Mouse (Mus musculus): ENCODE measurements around the gene Ccno. TPM values are rescaled to one million over a fixed set of nuclear protein-coding genes. Genes with fewer than 3 reads are reported as not detected.
"Not testable (repeated sequence)": the region's sequence is repeated elsewhere in the genome, so short reads cannot be mapped to it uniquely, and the experiment has no call there.

Ccno gene
- polyA plus RNA-seq, 1 experiment from 2014 or later: 2.2 TPM

DNA sequence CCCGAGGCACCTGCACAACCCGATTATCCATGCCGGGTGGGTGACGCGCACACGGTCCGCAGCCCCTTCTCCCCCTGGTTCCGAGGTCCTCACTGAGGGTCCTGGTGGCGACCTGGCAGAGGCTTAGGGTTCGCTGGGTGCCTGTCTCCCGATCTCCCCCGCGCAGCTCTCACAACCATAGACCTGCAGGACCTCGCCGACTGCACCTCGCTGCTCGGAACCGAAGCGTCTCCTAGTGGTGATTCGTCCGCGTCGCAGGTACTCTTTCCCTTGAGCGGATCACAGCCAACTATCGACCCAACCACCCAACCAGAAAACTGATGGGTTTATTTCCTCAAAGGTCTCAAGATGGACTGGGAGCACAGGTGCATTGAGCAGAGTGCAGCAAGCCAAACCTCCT, 6.6 kb downstream of the Ccno start:
- no peaks in the 10 kb centered on the region for H3K9me3 ChIP-seq (replicated peaks; ENCODE audit: control insufficient read depth, low read length)
- DNase-seq (ENCODE audit: low spot score): peak; percentile 74
- no peaks in the 10 kb centered on the region for H3K36me3 ChIP-seq (ENCODE audit: control insufficient read depth, insufficient read depth, low read length)
- peak overlapping the region; percentile 43 for H3K4me3 ChIP-seq (ENCODE audit: low read depth, low read length)
- H3K4me2 ChIP-seq (ENCODE audit: low read length): peak overlapping the region; percentile 89
- peaks cover 10% of the 10 kb centered on the region for H3K4me1 ChIP-seq (ENCODE audit: control insufficient read depth, insufficient read depth, low read length)
- peaks cover 89% of the 10 kb centered on the region for H3K27me3 ChIP-seq (replicated peaks; ENCODE audit: control insufficient read depth, insufficient read depth, low read length)
- H3K27ac ChIP-seq (ENCODE audit: low read depth, low read length): no peak overlapping the region
- peak; percentile 59 for ATAC-seq
- under 1% methylated on average over 25 of the region's 25 CpGs for WGBS
- H3K9ac ChIP-seq (ENCODE audit: low read length): peak overlapping the region; percentile 54

DNA sequence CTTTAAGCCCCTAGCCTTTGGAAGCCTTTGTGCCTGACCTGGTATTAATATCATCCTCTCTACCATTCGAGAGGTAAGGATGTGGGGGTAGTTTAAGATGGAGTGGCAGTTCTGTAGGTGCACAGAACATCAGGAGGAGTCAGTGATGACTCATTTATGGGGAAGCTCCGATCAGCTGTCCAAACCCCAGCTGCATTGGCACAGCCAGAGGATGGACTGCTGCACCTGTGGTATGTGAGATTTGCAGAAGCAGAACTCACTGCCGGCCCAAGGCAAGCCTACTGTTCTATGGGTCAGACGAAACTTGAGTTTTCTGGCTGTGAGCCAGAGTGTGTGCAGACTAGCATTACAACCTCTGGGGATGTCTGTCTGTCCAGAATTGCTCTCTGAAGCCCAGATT, 8.8 kb downstream of the Ccno start:
- whole genome bisulfite sequencing: 50% methylated on average over 4 of the region's 4 CpGs
- no peak for ATAC-seq
- H3K27me3 ChIP-seq (replicated peaks; ENCODE audit: control insufficient read depth, insufficient read depth, low read length): peaks cover 77% of the 10 kb centered on the region
- H3K4me2 ChIP-seq (ENCODE audit: low read length): no peak overlapping the region
- no peak overlapping the region for H3K4me3 ChIP-seq (ENCODE audit: low read depth, low read length)
- no peak for DNase-seq (ENCODE audit: low spot score)
- H3K9me3 ChIP-seq (replicated peaks; ENCODE audit: control insufficient read depth, low read length): no peaks in the 10 kb centered on the region
- H3K9ac ChIP-seq (ENCODE audit: low read length): no peak overlapping the region
- H3K27ac ChIP-seq (ENCODE audit: low read depth, low read length): no peak overlapping the region
- H3K4me1 ChIP-seq (ENCODE audit: control insufficient read depth, insufficient read depth, low read length): peaks cover 10% of the 10 kb centered on the region
- H3K36me3 ChIP-seq (ENCODE audit: control insufficient read depth, insufficient read depth, low read length): no peaks in the 10 kb centered on the region

DNA sequence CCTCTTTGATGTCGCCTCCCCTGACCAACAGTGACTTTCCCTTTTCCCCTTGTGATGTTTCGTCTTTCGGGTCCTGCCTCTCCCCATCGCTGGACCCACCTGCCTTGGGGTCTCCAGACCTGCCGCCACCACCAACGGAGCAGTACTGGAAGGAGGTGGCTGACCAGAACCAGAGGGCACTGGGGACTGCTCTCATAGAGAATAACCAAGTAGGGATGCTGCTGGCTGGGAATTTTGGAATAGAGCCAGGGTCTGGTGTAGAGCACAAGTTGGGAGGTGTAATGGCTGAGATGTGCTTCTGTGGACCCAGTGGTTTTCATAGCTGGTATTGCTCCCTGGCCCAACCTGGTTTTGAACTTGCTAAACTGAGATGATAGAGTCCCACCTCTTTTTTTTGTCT, 9.8 kb downstream of the Ccno start:
- Histone ChIP-seq H3K9ac (ENCODE audit: low read length) (no peak overlapping the region), H3K4me1 (ENCODE audit: control insufficient read depth, insufficient read depth, low read length) (peaks cover 10% of the 10 kb centered on the region), H3K27ac (ENCODE audit: low read depth, low read length) (no peak overlapping the region), H3K27me3 (replicated peaks; ENCODE audit: control insufficient read depth, insufficient read depth, low read length) (peaks cover 73% of the 10 kb centered on the region), H3K4me2 (ENCODE audit: low read length) (no peak overlapping the region), H3K36me3 (ENCODE audit: control insufficient read depth, insufficient read depth, low read length) (no peaks in the 10 kb centered on the region), H3K9me3 (replicated peaks; ENCODE audit: control insufficient read depth, low read length) (no peaks in the 10 kb centered on the region), H3K4me3 (ENCODE audit: low read depth, low read length) (no peak overlapping the region)
- ATAC-seq (no peak), DNase-seq (ENCODE audit: low spot score) (no peak)
- 61% methylated on average over 6 of the region's 6 CpGs for WGBS

DNA sequence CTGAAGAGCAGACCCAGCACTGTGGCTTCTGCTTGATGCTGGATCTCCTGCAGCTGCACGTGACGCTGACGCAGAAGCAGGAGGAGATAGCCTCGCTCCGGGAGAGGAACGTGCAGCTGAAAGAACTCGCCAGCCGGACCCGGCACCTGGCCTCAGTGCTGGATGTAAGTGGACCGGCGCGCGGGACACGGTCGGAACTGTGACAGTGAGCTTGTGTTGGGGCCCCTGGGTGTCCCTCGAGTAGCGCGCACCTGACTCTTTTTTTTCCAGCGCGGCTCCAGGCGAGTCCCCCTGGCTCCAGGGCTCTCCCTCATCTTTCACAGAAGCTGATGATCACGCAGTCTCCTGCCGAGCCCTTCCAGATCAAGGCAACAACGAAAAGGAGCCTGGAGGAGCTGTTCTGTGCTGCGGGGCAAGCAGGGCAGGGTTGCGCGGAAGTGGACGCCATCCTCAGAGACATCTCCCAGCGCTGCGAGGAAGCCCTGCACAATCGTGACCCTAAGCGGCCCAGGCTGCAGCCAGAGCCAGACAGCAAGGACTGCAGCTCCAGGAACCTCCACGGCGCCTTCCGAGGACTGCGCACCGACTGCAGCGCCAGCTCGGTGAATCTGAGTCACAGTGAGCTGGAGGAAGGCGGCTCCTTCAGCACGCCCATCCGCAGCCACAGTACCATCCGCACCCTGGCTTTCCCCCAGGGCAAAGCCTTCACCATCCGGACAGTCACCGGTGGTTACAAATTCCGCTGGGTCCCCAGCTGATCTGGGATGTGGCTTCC, 11.0 kb downstream of the Ccno start:
- WGBS: under 1% methylated on average over 46 of the region's 46 CpGs
- peaks cover 64% of the 10 kb centered on the region for H3K27me3 ChIP-seq (replicated peaks; ENCODE audit: control insufficient read depth, insufficient read depth, low read length)
- H3K27ac ChIP-seq (ENCODE audit: low read depth, low read length): no peak overlapping the region
- ATAC-seq (peak; percentile 43; the same call in 1 of the 2 replicates), DNase-seq (ENCODE audit: low spot score) (peak; percentile 52)
- H3K4me1 ChIP-seq (ENCODE audit: control insufficient read depth, insufficient read depth, low read length): peaks cover 7% of the 10 kb centered on the region
- H3K4me2 ChIP-seq (ENCODE audit: low read length): peak overlapping the region; percentile 87
- H3K36me3 ChIP-seq (ENCODE audit: control insufficient read depth, insufficient read depth, low read length): no peaks in the 10 kb centered on the region
- H3K9ac ChIP-seq (ENCODE audit: low read length): peak overlapping the region; percentile 64
- H3K9me3 ChIP-seq (replicated peaks; ENCODE audit: control insufficient read depth, low read length): no peaks in the 10 kb centered on the region
- peak overlapping the region; percentile 39 for H3K4me3 ChIP-seq (ENCODE audit: low read depth, low read length)

DNA sequence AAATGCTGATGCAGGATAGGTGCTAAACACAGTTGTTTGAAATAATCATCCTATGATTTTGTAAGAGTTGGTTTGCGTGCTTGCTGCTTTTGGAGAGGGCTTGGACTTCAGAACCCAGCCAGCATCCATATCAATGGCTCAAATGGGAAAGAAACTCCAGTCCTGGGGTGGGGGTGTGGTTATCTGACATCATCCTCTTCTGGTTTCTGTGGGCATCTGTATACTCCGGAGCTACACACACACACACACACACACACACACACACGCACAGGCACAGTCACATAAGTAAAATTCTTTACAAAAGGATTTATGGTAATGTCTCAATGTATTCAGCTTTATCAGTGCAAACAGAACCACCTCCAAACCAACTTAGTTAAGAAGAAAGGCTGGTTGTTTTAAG, 12.5 kb downstream of the Ccno start:
- no peaks in the 10 kb centered on the region for H3K36me3 ChIP-seq (ENCODE audit: control insufficient read depth, insufficient read depth, low read length)
- H3K27me3 ChIP-seq (replicated peaks; ENCODE audit: control insufficient read depth, insufficient read depth, low read length): peaks cover 49% of the 10 kb centered on the region
- no peaks in the 10 kb centered on the region for H3K4me1 ChIP-seq (ENCODE audit: control insufficient read depth, insufficient read depth, low read length)
- no peak overlapping the region for H3K9ac ChIP-seq (ENCODE audit: low read length)
- no peak overlapping the region for H3K4me2 ChIP-seq (ENCODE audit: low read length)
- H3K27ac ChIP-seq (ENCODE audit: low read depth, low read length): no peak overlapping the region
- no peaks in the 10 kb centered on the region for H3K9me3 ChIP-seq (replicated peaks; ENCODE audit: control insufficient read depth, low read length)
- no peak overlapping the region for H3K4me3 ChIP-seq (ENCODE audit: low read depth, low read length)
- DNase-seq (ENCODE audit: low spot score) (no peak), ATAC-seq (no peak)
- 58% methylated on average over 3 of the region's 3 CpGs for WGBS

DNA sequence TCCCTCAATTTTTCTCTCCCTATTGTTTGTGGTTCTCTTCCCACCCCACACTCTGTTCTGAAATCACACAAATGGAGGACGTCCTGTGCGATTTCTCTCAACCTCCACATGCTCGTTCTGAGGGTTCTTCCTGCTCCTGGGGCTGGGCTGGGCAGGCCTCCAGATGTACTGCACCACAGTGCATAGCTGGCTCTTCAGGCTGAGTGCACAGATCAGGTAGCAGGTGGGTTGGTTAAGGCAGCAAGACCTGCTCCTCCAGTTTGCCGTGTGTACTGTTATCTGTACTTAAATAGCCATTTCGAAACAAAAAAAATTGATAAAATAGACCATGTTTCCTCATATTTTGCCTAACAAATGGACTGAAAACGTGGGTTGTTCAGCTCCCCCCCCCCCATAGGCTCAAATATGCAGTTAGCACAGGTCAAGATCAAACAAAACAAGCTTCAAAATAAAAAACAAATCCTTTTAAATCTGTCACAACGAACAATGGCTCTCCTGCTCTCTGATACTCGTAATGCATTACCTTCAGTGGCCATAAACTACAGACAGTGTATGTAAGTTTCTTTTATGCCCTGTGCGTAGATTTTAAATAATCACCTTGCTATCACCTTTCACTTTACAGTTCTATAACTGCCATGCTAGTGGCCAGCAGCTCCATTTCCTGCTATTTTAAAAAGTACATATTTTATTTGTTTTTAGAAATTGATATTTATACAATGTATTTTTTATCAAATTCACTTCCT, 13.1 kb downstream of the Ccno start:
- H3K4me2 ChIP-seq (ENCODE audit: low read length): no peak overlapping the region
- DNase-seq (ENCODE audit: low spot score) (no peak), ATAC-seq (no peak)
- H3K36me3 ChIP-seq (ENCODE audit: control insufficient read depth, insufficient read depth, low read length): no peaks in the 10 kb centered on the region
- H3K4me1 ChIP-seq (ENCODE audit: control insufficient read depth, insufficient read depth, low read length): no peaks in the 10 kb centered on the region
- H3K27me3 ChIP-seq (replicated peaks; ENCODE audit: control insufficient read depth, insufficient read depth, low read length): peaks cover 44% of the 10 kb centered on the region
- no peak overlapping the region for H3K9ac ChIP-seq (ENCODE audit: low read length)
- no peaks in the 10 kb centered on the region for H3K9me3 ChIP-seq (replicated peaks; ENCODE audit: control insufficient read depth, low read length)
- WGBS: 71% methylated on average over 9 of the region's 9 CpGs
- no peak overlapping the region for H3K27ac ChIP-seq (ENCODE audit: low read depth, low read length)
- H3K4me3 ChIP-seq (ENCODE audit: low read depth, low read length): no peak overlapping the region

DNA sequence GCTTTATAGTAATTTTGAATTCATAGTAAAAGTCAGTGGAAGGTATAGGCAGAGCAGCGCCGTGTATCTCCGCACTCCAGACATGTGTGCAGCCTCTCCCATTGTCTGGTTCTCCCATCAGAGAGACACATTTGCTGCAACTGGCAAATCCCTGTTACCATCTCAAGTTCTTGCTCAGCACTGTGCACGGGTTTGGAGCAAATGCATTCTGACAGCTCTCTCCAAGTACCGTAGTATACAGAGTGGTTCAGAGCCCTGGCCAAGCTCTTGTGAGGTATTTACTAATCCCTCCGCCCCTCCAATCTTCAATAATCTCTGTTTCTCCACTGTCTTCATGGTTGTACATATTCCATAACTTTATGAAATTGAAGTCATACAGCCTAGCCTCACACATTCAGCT, 25.1 kb downstream of the Ccno start:
- H3K36me3 ChIP-seq (ENCODE audit: control insufficient read depth, insufficient read depth, low read length): no peaks in the 10 kb centered on the region
- ATAC-seq (peak; percentile 63; the same call in 1 of the 2 replicates), DNase-seq (ENCODE audit: low spot score) (no peak)
- H3K4me1 ChIP-seq (ENCODE audit: control insufficient read depth, insufficient read depth, low read length): no peaks in the 10 kb centered on the region
- peak overlapping the region; percentile 48; the same call in 1 of the 2 replicates for H3K27ac ChIP-seq (ENCODE audit: low read depth, low read length)
- H3K4me2 ChIP-seq (ENCODE audit: low read length): no peak overlapping the region
- H3K4me3 ChIP-seq (ENCODE audit: low read depth, low read length): no peak overlapping the region
- no peak overlapping the region for H3K9ac ChIP-seq (ENCODE audit: low read length)
- 73% methylated on average over 6 of the region's 6 CpGs for WGBS
- H3K9me3 ChIP-seq (replicated peaks; ENCODE audit: control insufficient read depth, low read length): no peaks in the 10 kb centered on the region
- no peaks in the 10 kb centered on the region; the same call in 1 of the 2 replicates for H3K27me3 ChIP-seq (replicated peaks; ENCODE audit: control insufficient read depth, insufficient read depth, low read length)

DNA sequence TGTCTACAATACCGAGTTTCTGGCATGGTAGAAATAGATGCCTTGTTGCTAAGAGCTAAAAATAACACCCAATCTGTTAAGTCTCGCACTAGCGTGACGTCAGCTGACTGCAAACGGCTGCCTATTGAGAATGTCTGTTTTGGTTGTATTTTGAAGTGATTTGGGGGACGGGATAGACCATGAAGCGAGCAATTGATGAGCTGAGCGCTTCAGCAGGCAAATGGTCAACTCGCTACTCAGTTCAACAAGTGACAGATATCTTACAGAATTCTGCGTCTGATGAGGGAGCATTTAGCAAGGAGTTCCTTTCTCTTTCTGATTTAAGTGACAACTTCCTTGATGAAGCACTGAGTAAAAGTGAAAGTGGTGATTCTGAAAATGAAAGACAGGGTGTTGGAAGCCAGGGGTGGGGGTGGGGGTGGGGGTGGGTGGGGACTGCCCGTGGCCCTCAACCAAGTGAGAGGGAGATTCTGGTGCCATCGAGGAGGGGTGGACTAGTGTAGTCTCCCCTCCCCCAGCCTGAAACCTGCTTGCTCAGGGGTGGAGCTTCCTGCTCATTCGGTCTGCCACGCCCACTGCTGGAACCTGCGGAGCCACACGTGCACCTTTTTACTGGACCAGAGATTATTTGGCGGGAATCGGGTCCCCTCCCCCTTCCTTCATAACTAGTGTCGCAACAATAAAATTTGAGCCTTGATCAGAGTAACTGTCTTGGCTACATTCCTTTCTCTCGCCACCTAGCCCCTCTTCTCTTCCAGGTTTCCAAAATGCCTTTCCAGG, 25.8 kb downstream of the Ccno start:
- not testable (repeated sequence) for H3K9ac ChIP-seq (ENCODE audit: low read length); H3K27ac ChIP-seq (ENCODE audit: low read depth, low read length); H3K36me3 ChIP-seq (ENCODE audit: control insufficient read depth, insufficient read depth, low read length); H3K27me3 ChIP-seq (replicated peaks; ENCODE audit: control insufficient read depth, insufficient read depth, low read length); H3K4me1 ChIP-seq (ENCODE audit: control insufficient read depth, insufficient read depth, low read length); H3K9me3 ChIP-seq (replicated peaks; ENCODE audit: control insufficient read depth, low read length); H3K4me3 ChIP-seq (ENCODE audit: low read depth, low read length)
- WGBS: 53% methylated on average over 19 of the region's 20 CpGs
- peak overlapping the region; percentile 17; the same call in 1 of the 2 replicates for H3K4me2 ChIP-seq (ENCODE audit: low read length)
- DNase-seq (ENCODE audit: low spot score) (peak; percentile 86), ATAC-seq (peak; percentile 89)
